Mouse (Mus musculus): ENCODE measurements at regions not wholly inside any gene's neighbourhood (a gene's known extent, or its start where the extent isn't known, plus 50 kb on each side); places are given as distances from the start of the nearest gene placed in this dataset.

DNA sequence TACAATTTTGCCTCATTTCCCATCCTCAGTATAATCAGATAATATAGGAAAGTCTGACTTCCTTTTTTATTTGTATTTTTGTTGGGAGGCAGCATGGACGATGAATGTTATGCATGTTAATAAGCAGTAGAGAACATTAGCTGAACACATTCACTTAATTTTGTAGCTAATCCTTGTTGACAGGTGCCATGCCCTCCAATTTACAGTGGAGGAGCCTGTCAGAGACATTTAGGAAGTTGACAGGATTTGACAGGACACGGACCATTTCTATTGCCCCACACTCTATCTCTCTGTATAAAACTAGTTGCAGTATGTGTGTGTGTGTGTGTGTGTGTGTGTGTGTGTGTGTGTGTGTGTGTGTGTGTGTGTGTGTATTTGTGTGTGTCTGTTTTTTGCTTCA lies 1495.4 kb downstream of the Cdh11 start:
- 77% methylated on average over 2 of the region's 2 CpGs for WGBS
- H3K4me1 ChIP-seq (ENCODE audit: control insufficient read depth, insufficient read depth, low read length) = no peaks in the 10 kb centered on the region

DNA sequence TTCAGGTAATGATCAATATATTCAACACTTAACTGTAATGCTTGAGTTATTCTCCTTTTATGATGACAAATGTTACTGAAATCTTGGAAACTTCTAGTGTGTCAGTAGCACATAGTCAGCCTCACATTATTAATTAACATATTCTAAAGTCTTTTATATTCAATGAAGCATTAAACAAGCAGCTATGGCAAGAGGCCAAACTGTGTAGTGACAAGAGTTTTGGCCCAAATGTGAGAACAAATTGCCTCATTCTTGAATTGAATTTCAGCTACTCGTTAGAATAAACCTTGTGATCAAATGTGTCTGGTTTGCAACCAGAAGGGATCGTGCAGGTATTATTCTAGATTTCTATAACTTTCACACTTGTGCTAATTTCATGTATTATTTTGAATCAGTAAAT lies 1542.8 kb downstream of the Cdh11 start:
- H3K27me3 ChIP-seq (ENCODE audit: control insufficient read depth, insufficient read depth, low read length) = no peaks in the 10 kb centered on the region

More for the DNA sequence above, 1495.4 kb downstream of the Cdh11 start:
- H3K9me3 ChIP-seq (ENCODE audit: control insufficient read depth, low read length) = no peaks in the 10 kb centered on the region
- TF ChIP-seq POLR2A (IDR thresholded peaks at IDR 0.05; ENCODE audit: borderline replicate concordance, extremely low read depth, insufficient read depth, insufficient read length) = no peak
- no peak overlapping the region for H3K4me3 ChIP-seq (replicated peaks; ENCODE audit: low read length)
- H3K9ac ChIP-seq (ENCODE audit: low read depth, low read length, severe bottlenecking) = no peak overlapping the region
- DNase-seq (ENCODE audit: low spot score) (no peak), ATAC-seq (ENCODE audit: low FRiP score, low read depth) (no peak)
- H3K27ac ChIP-seq (replicated peaks; ENCODE audit: low read depth, low read length) = no peak overlapping the region
- no peaks in the 10 kb centered on the region for H3K36me3 ChIP-seq (ENCODE audit: control insufficient read depth, insufficient read depth, low read length)
- no peak overlapping the region for H3K4me2 ChIP-seq (replicated peaks; ENCODE audit: low read depth, low read length, severe bottlenecking)
- H3K27me3 ChIP-seq (ENCODE audit: control insufficient read depth, insufficient read depth, low read length) = no peaks in the 10 kb centered on the region

DNA sequence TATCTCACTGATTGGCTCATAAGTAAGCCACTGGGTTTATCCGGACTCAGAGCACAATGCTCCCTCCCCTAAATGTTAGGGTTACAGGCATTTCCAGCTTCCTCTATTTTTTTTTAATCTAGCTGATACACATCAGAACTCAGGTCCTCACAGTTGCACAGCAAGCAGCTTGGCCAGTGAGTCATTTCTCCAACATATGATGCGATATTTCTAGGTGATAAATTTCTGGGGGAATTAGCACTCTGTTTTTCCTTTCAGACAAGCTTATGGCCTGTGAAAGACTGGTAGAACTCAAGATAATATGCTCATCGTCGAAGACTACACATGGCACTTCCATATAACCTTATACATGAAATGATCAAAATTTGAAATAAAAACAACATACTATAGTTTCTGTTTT lies 1543.6 kb downstream of the Cdh11 start:
- H3K9me3 ChIP-seq (ENCODE audit: control insufficient read depth, low read length) = no peaks in the 10 kb centered on the region
- no peak overlapping the region for H3K4me2 ChIP-seq (replicated peaks; ENCODE audit: low read depth, low read length, severe bottlenecking)
- no peak for TF ChIP-seq POLR2A (IDR thresholded peaks at IDR 0.05; ENCODE audit: borderline replicate concordance, extremely low read depth, insufficient read depth, insufficient read length)
- H3K4me1 ChIP-seq (ENCODE audit: control insufficient read depth, insufficient read depth, low read length) = no peaks in the 10 kb centered on the region
- WGBS = 85% methylated on average over 4 of the region's 4 CpGs
- no peak for ATAC-seq (ENCODE audit: low FRiP score, low read depth)
- DNase-seq (ENCODE audit: low spot score) = no peak
- H3K36me3 ChIP-seq (ENCODE audit: control insufficient read depth, insufficient read depth, low read length) = no peaks in the 10 kb centered on the region
- no peak overlapping the region for H3K9ac ChIP-seq (ENCODE audit: low read depth, low read length, severe bottlenecking)
- H3K4me3 ChIP-seq (replicated peaks; ENCODE audit: low read length) = no peak overlapping the region
- H3K27me3 ChIP-seq (ENCODE audit: control insufficient read depth, insufficient read depth, low read length) = no peaks in the 10 kb centered on the region
- no peak overlapping the region for H3K27ac ChIP-seq (replicated peaks; ENCODE audit: low read depth, low read length)

More for the DNA sequence above, 1542.8 kb downstream of the Cdh11 start:
- ATAC-seq (ENCODE audit: low FRiP score, low read depth) = no peak
- Histone ChIP-seq H3K9me3 (ENCODE audit: control insufficient read depth, low read length) (no peaks in the 10 kb centered on the region), H3K27ac (replicated peaks; ENCODE audit: low read depth, low read length) (no peak overlapping the region), H3K4me1 (ENCODE audit: control insufficient read depth, insufficient read depth, low read length) (no peaks in the 10 kb centered on the region), H3K4me3 (replicated peaks; ENCODE audit: low read length) (no peak overlapping the region), H3K4me2 (replicated peaks; ENCODE audit: low read depth, low read length, severe bottlenecking) (no peak overlapping the region), H3K9ac (ENCODE audit: low read depth, low read length, severe bottlenecking) (no peak overlapping the region), H3K36me3 (ENCODE audit: control insufficient read depth, insufficient read depth, low read length) (no peaks in the 10 kb centered on the region)
- no peak for TF ChIP-seq POLR2A (IDR thresholded peaks at IDR 0.05; ENCODE audit: borderline replicate concordance, extremely low read depth, insufficient read depth, insufficient read length)
- DNase-seq (ENCODE audit: low spot score) = no peak
- WGBS = 85% methylated on average over 2 of the region's 2 CpGs

DNA sequence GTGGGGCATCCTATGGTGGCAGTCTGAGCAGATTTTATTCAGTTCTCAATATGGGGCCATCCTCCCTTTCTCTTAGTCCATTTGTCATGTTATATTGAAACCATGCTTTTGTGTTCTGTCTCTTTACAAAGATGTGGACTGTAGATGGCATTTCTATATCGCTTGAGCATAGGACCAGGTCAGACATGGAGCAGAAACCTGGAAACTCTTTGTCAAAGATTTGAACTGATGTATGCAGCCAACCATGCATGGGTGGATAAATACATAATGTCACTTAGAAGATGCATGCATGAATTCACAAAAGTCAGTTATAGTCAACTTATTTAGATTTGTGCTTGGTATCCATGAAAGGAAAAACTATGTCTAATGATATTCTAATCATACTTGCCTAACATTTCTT lies 1587.5 kb downstream of the Cdh11 start:
- Histone ChIP-seq H3K4me2 (replicated peaks; ENCODE audit: low read depth, low read length, severe bottlenecking) (no peak overlapping the region), H3K27me3 (ENCODE audit: control insufficient read depth, insufficient read depth, low read length) (no peaks in the 10 kb centered on the region), H3K4me1 (ENCODE audit: control insufficient read depth, insufficient read depth, low read length) (no peaks in the 10 kb centered on the region), H3K9ac (ENCODE audit: low read depth, low read length, severe bottlenecking) (no peak overlapping the region), H3K4me3 (replicated peaks; ENCODE audit: low read length) (no peak overlapping the region), H3K9me3 (ENCODE audit: control insufficient read depth, low read length) (no peaks in the 10 kb centered on the region), H3K27ac (replicated peaks; ENCODE audit: low read depth, low read length) (no peak overlapping the region), H3K36me3 (ENCODE audit: control insufficient read depth, insufficient read depth, low read length) (no peaks in the 10 kb centered on the region)
- no peak for TF ChIP-seq POLR2A (IDR thresholded peaks at IDR 0.05; ENCODE audit: borderline replicate concordance, extremely low read depth, insufficient read depth, insufficient read length)
- DNase-seq (ENCODE audit: low spot score) = no peak
- no peak for ATAC-seq (ENCODE audit: low FRiP score, low read depth)
- WGBS = 88% methylated on average over 1 of the region's 1 CpGs

DNA sequence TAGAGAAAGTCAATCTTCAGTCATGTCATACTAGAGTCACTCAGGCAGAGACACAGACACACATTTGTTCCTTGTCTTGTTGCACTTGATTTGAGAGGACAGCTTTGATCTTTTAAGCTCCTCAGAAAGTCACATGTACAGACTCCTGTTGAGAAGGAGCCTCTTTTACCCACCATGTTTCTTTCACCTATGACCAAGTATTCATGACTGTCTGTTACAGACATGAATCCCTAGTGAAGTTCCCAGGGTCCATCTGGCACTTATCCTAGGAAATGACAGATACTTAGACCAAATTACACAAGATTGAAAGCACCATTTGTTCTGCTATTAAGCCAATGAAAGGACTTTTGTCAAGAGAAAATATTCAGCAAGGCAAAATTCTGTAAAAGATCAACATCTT lies 1588.7 kb downstream of the Cdh11 start:
- Histone ChIP-seq H3K36me3 (ENCODE audit: control insufficient read depth, insufficient read depth, low read length) (no peaks in the 10 kb centered on the region), H3K4me3 (replicated peaks; ENCODE audit: low read length) (no peak overlapping the region), H3K9ac (ENCODE audit: low read depth, low read length, severe bottlenecking) (no peak overlapping the region), H3K4me1 (ENCODE audit: control insufficient read depth, insufficient read depth, low read length) (no peaks in the 10 kb centered on the region), H3K4me2 (replicated peaks; ENCODE audit: low read depth, low read length, severe bottlenecking) (no peak overlapping the region), H3K27me3 (ENCODE audit: control insufficient read depth, insufficient read depth, low read length) (no peaks in the 10 kb centered on the region), H3K27ac (replicated peaks; ENCODE audit: low read depth, low read length) (no peak overlapping the region), H3K9me3 (ENCODE audit: control insufficient read depth, low read length) (no peaks in the 10 kb centered on the region)
- ATAC-seq (ENCODE audit: low FRiP score, low read depth) (no peak), DNase-seq (ENCODE audit: low spot score) (no peak)
- no peak for TF ChIP-seq POLR2A (IDR thresholded peaks at IDR 0.05; ENCODE audit: borderline replicate concordance, extremely low read depth, insufficient read depth, insufficient read length)

DNA sequence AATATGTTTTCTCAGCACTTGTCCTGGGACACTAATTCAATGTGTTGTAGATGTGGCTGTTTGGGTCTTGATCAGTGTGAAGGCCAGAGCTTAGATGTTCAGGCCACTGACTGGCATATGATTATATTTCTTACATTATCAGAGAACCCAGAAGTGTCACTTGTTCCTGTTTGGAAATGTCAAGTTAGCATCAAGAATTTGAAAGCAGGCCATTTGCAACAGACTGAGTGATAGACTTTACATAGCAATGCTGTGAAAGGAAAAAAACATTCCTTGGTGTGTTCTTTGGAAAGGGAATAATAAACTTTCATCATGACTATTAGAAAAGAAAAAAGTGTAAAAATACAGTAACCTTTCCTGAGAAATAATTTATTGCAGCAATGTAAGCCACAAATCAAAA lies 1596.9 kb downstream of the Cdh11 start:
- H3K4me1 ChIP-seq (ENCODE audit: control insufficient read depth, insufficient read depth, low read length) = no peaks in the 10 kb centered on the region
- H3K27ac ChIP-seq (replicated peaks; ENCODE audit: low read depth, low read length) = no peak overlapping the region
- H3K9me3 ChIP-seq (ENCODE audit: control insufficient read depth, low read length) = no peaks in the 10 kb centered on the region
- ATAC-seq (ENCODE audit: low FRiP score, low read depth) = no peak
- H3K36me3 ChIP-seq (ENCODE audit: control insufficient read depth, insufficient read depth, low read length) = no peaks in the 10 kb centered on the region
- no peak for TF ChIP-seq POLR2A (IDR thresholded peaks at IDR 0.05; ENCODE audit: borderline replicate concordance, extremely low read depth, insufficient read depth, insufficient read length)
- no peaks in the 10 kb centered on the region for H3K27me3 ChIP-seq (ENCODE audit: control insufficient read depth, insufficient read depth, low read length)
- H3K4me3 ChIP-seq (replicated peaks; ENCODE audit: low read length) = no peak overlapping the region
- no peak for DNase-seq (ENCODE audit: low spot score)
- H3K9ac ChIP-seq (ENCODE audit: low read depth, low read length, severe bottlenecking) = no peak overlapping the region
- H3K4me2 ChIP-seq (replicated peaks; ENCODE audit: low read depth, low read length, severe bottlenecking) = no peak overlapping the region

Data from limb, embryonic 14.5 days (tissue).